Mouse (Mus musculus): Measurements from ENCODE around the gene Nhsl2.

Gene Nhsl2

DNA sequence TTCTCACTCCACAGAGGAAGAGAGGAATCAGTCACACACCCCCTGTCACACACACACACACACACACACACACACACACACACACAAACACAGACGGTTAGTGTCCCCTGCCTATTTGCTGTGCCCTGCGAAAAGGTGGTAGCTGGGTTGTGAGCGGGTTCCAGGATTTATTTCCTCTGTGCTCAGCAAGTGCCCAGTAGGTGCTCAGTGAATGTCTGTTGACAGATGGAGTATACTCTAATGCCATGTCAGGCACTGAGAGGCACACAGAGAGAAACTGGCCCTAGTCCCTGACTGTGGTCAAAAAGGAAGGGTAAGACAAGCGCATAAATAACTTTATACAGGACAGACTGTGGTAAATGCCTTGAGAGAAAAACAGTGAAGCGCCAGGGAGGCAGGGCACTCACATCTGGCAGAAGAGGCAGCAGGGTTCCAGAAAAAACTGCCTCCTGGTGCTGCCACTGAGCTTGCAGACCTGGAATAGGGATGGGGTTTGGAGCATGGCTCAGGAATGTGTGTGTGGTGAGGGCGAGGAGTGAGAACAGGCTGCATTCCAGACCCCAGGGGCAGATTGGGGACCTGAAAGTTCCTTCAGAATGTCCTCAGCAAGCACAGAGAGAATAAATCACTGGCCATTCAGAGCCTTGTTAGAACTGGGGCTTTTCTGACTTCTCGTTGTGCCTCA, 52.8 kb downstream of the Nhsl2 start:
- in situ Hi-C loops (cut with MboI, MseI), result no loop called here

DNA sequence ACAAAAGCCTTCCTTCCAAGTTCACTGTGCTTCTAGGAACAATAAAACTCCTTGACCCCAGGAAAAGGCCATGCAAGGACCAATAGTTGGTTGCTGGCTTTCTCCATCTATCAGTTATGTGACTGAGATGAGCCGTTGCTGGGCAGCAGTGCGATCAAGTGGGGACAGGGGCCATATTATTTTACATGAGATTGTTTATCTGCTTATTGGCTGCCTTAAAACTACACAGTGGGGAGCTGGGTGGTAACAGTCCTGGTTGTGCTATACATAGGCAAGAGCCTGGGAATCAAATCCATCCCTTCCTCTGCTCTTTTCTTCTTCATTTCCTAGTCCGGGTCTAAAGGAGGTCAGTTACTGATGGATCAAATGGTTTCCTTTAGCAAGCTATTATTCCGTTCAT, 53.4 kb downstream of the Nhsl2 start:
- in situ Hi-C loops (cut with MboI, MseI), result no loop called here

DNA sequence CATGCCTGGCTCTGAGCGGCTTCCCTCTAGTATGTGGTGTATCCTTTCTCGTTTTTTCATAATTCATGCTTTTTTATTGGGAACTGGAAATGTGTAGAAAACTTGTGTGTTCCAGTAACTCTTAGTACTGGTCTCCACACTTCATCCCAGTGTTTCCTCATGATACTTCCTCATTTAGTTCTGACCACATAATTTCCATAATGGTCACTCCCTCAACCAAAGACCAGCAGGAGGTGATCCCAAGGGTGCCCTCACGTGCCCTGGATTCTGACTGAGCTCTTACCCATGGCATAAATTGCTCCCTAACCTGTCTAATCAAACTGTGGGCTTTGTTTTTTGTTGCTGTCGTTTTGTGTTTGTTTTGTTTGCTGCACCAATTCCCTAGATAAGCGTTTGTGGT, 58.1 kb downstream of the Nhsl2 start:
- in situ Hi-C loops (cut with MboI, MseI), result no loop called here

DNA sequence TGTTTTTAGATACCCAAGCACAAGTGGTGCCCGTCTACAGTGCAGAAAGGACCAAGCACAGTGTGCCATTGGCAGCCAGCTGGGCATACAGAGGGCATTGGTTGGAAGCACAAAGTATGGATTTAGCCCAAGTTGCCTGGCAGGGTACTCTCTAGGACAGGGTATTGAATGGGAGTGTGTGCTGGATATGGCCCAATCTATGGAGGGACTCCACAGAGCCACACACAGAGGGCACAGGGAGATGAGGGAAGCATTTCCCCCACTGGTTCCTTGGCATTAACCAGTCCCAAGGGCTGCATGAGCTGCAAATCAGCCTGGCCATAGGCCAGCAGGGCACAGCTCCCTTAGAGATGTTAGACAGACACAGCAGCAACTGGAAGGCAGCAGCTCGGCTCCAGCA, 79.9 kb downstream of the Nhsl2 start:
- in situ Hi-C loops (cut with MboI, MseI), result no loop called here

DNA sequence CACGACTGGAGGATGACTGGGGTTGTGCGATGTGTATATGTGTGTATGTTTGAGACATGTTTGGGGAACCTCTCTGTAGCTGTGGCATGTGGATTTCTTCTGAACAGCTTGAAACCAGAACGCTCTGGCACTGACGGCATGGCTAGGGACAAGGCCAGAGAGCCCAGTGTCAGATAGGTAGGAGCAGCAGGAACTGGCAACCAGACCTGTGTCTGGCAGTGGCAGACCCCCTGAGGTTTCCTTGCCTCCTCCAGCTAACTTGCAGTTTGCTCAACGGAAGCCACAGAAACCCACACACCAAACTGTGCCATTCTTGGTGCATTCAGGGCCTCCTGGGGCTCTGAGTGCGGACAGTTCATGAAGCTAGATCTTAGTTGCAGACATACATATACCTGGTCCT, 81.1 kb downstream of the Nhsl2 start:
- in situ Hi-C loops (cut with MboI, MseI), result no loop called here

DNA sequence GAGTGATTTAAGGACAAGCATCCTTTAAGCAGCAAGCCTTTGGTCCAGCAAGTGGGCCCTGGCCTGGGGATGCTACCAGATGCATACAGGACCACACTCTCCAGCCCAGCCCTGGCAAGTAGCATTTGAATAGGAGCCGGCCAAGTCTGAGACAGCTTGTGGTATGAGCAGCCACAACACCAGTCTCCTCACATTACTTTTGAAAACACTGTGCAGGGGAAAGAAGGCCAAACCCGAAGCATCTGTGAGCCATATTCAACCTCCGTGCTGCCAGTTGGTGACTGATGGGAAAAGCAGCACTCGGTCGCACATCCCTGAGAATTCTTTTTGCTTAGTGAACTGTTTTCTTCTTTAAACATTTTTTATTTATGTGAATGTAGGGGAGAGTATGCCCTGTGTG, 81.8 kb downstream of the Nhsl2 start:
- in situ Hi-C loops (cut with MboI, MseI), result no loop called here

DNA sequence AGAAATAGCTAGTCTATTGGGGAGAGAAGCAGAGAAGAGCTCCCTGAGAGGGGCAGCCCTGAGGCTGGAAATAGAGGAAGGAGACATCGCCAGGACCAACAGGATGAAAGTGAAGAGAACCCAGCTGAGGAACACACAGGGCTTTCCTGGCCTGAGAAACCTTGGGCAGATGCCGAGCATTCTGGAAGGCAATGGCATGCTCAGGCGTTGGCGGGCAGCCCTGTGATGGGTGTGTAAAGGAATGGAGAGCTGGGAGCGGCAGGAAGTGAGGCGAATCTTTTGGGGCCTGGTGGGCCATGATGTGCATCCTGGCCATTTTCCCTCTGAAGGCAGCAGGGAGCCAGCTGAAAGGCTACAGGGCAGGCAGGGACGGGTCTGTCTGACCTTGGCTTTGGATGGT, 83.1 kb downstream of the Nhsl2 start:
- in situ Hi-C loops (cut with MboI, MseI), result no loop called here

DNA sequence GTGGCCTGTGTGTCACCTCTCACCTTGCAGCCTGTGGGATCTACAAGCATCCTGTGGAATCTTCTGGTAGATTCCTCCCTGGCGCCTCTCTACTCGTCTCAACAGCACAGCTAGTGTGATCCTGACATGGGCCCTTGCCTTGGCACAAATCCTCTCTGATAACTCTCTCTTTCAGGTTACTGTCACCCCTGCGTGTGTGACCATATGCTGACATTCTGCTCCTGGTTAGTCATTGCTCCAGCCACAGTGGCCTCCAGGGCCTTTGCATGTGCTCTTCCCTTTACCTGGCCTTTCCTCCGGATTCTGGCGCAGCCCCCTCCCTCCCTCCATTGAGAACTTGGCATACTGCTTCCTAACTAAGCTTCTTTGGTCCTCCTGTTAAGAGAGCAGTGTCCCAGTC, 84.2 kb downstream of the Nhsl2 start:
- in situ Hi-C loops (cut with MboI, MseI), result no loop called here

DNA sequence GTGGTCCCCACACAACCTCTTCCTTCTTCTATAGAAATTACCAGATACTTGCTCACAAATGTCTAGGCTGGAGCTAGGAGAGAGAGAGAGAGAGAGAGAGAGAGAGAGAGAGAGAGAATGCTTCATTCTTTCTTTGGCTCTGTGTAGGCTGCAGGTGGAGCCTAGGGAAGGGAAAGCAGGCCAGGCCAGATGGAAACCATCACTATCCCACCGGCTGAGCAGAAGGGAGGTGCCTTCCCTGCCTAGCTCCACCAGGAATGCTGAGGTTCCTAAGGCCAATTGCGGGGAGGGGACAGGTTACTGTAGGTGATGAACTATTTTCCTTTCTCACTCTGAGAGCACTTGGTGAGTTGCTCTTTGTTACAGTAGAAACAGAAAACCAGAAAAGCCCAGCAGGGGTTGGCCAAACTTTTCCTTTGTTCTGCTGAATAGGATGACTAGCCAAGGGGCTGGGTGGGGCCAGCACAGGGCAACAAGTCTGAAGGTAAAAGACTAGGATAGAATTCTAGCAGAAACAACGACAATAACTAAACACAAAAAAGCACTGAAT, 86.2 kb downstream of the Nhsl2 start:
- in situ Hi-C loops (cut with MboI, MseI), result loop anchor here in 1 of 2 experiments (5.0 kb wide), 1 partner anchor 123 kb away; no protein-coding TSS in a partner anchor

DNA sequence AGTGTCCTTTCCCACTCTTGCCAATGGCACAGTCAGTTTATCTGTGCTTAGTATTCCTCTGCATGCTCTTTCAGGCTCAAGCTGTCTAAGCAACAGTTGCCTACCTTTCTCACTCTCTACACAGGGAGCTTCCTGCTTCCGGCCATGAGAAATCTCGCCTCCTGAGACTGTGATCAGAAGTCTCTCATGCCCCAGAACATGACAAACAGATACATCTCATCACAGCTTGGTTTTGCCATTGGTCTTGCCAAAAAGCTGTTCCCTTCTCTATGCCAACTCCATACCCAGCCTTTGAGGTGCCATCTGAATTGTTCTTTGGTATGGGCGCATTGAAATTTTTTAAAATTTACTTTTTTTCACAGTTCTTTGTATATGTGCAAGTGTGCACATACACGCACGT, 90.3 kb downstream of the Nhsl2 start:
- in situ Hi-C loops (cut with MboI, MseI), result loop anchor here in 1 of 2 experiments (5.0 kb wide), 1 partner anchor 127 kb away; no protein-coding TSS in a partner anchor

DNA sequence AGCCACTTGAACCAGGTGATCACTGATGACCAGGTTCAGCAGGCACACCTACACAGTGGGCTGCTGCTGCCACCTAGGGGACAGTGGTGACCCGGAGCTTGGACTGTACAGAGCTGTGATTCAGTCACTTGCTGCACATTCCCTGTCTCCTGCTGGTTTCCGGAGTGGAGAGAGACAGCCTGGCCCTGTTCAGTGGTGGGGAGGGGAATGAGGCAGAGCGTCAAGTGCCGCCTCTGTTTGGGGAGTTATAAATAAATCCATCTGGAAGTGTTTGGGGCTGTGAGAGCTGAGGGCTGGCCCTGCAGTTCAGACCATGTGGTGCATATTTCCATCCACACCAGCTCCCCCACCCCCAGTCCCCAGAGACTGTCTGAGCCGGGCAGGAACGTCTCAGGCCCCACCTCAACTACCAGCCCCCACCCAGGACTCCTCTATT, 93.3 kb downstream of the Nhsl2 start:
- in situ Hi-C loops (cut with MboI, MseI), result no loop called here

DNA sequence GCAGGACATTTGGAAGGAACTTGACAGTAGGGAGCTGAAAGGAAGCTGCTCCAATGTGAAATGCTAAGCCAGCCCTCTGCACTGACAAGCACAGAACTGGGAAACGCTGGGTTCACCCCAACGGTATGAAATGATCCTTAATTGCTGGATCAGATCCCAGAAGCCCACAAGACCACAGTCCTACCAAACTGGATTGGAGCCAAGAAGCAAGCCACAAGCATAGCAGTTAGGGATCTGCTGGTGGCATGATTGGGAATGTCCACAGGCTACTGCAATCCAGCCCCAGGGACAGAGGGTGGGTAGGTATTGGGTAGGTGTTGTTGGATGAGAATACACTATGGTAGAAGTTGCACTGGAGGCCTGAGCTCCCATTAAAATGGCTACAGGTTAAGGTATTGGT, 94.6 kb downstream of the Nhsl2 start:
- in situ Hi-C loops (cut with MboI, MseI), result no loop called here

DNA sequence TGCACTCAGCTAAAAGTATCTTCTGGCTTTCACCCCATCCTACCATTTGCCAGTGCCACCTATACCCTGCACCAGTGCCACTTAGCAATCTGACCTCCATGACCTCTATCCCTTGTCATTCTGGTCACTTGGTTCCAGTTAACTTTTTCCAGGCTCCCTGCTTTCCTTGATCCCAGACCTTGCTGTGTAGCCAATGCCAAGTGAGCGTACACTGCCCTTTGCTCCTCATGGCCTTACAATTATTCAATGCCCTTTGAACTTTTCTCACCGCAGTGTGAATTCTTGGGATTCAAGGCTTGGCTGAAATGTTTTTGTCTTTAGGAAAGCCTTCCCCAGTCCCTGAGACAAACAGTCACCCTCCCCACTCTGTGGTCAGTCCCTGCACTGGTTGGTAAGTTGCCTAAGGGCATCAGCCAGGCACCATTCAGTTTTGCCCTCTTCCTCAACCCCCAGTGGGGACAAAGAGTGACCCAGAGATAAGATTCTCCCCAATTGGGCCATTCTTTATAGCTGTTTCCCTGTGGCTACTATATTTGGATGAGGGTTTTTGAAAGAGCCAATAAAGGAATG, 95.7 kb downstream of the Nhsl2 start:
- in situ Hi-C loops (cut with MboI, MseI), result no loop called here

DNA sequence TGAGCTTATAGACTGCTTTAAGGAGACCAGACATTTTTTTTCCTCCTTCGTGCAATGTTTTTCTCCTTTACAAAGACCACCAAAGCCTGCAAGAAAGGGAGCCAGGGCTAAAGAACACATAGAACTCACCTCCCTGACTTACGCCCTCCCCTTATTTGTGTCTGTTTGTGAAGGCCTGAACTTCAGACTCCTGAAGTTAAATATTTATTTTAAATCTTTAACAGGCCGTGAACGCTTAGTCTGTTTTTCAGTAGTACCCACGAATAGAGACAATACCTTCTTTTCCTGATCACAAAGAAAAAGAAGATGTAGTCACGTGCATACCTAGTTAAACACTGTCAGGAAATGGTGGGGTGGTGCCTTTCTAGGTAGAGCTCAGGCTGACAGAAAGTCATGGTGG, 103.3 kb downstream of the Nhsl2 start:
- in situ Hi-C loops (cut with MboI, MseI), result no loop called here

DNA sequence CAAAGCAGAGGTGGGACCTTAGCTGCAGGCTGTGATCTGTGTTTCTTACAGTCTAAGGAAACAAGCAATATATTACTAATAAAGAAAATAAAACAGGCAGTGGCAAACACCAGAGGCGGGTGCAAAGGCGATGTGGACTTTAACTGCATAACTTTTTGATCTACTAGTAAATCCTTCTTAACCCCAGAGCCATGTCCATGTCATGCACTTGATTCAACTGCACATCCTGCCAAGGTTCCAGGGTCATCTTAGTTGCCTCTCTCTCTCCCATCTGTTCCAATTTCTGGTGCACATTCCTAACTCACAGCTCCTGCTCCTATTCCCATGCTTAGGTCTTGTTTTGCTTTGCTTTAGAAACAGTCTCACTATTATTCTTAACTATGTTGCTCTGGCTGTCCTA, 104.1 kb downstream of the Nhsl2 start:
- in situ Hi-C loops (cut with MboI, MseI), result no loop called here

DNA sequence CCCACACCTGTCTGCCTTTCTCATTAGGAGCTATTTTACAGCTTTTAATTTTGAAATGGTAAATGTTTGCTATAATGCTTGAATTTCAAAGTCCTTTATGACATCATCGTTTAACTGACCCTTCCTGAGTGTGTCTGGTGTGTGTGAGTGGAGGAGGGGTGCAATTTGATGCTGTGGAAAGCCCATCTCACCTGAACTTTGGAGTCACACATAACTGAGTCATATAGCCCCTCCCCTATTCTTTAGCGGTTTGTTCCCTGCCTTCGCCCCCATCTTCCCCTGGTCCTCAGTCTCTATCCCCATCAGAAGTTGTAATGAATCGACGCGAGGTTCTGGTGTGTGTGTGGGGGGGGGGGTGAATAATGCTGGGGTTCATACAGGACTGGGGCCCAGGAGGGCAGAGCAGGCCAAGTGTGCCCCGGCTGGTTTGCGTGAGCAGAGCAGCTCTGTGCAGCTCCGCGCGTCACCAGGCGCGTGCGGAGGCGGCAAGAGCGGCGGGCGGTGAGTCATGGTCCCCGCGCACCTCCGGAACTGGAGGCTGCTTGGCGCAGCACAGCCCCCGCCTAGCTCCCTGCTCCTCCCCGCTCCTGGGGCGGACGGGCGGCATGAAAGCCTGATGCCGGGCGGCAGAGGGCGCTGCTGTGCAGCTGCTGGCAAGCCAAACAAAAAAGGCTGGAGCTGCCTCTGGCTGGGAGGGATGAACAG, 104.8 kb downstream of the Nhsl2 start:
- in situ Hi-C loops (cut with MboI, MseI), result no loop called here

DNA sequence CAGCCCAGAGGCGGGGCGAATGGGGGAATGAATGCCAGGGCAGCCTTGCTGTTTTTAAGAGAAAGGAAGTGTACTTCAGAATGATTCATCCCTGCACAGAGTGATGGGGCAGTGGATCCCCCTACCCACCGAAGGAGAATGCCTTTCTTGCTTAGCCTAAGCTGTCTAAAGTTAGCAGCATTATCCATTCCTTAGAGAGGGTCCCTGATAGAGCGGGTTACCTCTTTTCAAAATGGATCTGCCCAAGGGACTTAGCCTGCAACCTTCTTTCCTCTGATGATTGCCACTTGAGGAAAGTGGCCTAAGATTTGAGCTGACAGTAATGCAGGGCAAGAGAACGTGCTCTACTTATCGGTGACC, 105.3 kb downstream of the Nhsl2 start:
- in situ Hi-C loops (cut with MboI, MseI), result no loop called here

DNA sequence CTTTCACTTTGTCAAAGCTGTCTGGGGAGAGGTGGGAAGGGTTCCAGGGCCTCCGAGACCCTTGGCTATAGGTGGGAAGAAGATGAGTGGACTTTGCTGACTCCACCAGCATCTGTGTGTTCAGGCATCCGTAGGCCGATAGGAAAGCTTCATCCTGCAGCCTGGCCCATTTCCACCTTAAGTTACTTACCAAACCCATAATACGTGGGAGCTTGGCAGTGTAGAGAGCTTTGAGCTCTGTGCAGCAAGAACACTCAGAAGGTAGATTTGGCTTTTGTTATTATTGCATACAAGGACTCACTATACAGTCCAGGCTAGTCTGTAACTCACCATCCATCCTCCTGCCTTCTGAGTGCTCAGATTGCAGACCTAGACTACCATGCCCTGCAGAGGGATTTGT, 112.7 kb downstream of the Nhsl2 start:
- in situ Hi-C loops (cut with MboI, MseI), result no loop called here

DNA sequence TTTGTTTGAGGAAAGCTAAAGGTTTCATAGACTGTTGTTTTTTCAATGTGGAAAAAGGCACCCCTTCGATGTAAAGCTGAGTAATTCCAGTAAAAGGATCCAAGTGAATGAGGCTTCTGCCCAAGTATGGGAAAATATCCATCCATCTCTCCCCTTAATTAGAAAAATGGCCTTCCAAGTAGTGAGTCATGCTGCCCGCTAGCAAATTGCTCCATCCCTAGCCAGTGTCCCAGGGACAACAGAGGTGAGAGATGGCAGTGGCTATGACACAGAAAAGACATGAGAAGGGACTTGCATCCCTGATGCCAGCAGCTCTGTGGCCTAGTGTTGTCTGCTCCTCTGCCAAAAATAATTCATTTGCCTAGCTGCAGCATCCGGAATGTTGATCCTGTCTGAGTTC, 114.5 kb downstream of the Nhsl2 start:
- in situ Hi-C loops (cut with MboI, MseI), result no loop called here

DNA sequence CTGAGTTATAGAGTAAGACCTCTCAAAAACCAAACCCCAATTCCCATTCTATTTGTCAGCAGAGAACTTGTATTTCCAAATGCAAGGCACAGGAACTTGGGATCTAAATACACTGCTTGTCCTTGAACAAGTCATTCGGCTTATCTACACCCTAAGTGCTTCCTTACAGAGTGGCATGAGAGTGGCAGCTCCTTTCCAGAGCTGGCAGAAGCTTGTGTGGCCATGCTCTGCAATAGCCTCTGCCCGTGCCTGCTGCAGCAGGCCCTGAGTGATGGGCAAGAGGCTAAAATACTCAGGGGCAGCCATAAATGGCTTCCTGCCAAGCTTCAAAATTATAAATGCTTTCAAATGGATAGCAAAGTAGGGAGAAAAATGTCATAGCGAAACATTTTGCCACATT, 123.8 kb downstream of the Nhsl2 start:
- in situ Hi-C loops (cut with MboI, MseI), result no loop called here

DNA sequence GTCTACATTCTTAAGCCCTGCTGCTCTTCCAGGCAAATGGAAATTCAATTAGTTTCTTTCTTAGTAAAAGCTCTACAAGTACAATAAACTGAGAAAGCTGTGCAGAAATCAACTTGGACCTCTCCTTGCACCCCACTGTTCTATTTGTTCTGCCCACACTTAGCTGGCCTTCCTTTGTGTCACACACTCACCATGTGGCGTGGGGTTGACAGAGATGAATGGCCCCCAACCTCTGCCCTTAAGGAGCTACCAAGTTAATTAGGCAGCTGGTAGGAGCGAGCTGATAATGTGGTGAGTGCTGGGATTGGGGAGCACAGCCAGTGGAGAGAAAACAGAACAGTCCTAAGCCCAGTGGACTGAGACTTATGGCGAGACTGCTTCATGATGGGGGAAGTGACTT, 127.7 kb downstream of the Nhsl2 start:
- in situ Hi-C loops (cut with MboI, MseI), result no loop called here

DNA sequence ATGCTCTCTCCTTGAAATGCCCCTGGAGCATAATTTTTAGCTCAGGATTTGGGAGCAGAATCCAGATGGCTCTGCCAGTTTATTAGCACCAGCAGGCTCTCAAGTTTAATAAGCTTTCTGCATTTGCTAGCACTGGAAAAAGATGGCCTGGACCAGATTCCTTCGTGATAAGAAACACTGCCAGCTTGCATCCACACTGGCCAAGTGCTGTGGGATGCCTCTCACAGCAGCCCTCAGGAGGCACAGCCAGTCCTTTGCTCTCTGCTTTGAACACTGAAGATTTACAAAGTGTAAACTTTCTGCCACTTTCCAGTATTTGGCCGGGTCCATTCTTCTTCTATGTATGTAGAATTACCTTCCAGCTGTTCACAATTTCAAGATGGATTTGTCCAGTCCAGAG, 129.7 kb downstream of the Nhsl2 start:
- in situ Hi-C loops (cut with MboI, MseI), result no loop called here

DNA sequence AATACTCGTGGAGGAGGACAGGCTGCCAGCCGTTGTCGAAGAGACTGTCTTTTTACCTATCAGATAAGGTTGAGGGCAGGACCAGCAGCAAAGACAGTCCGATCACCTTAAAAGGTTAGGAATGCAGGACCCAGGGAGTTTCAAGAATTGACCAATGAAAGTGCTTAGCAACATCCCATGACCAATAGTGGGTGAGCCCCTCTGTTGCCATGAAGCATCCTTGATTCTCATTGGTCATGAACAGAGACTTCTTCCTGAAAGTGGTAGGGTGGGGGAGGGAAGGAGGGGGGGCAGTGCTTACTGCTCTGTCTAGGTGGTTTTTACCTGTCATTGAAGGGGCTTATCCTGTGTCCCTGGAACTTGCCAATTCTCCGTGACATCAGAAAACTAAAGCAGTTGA, 130.1 kb downstream of the Nhsl2 start:
- in situ Hi-C loops (cut with MboI, MseI), result no loop called here
